Mouse (Mus musculus) megakaryocyte, adult 5-6 weeks (primary cell): ENCODE data around the gene Gm17364. TPM values are rescaled to one million over a fixed set of nuclear protein-coding genes. Genes with fewer than 3 reads are reported as not detected.
"Not testable (repeated sequence)": the region's sequence is repeated elsewhere in the genome, so short reads cannot be mapped to it uniquely, and the experiment has no call there.

Experiments
- ATAC-seq: 2 replicates; pipeline ENCODE4 v1.8.0; 2016; ENCODE audit warnings: mild to moderate bottlenecking, inconsistent platforms; ENCODE audit not compliant: poor library complexity, severe bottlenecking
- total RNA-seq, 2 experiments: library from RNA; stranded (forward) in 1 of 2; stranded (reverse) in 1 of 2; fragments of 153-499, 151-499 nt in 1 of 2; fragments of 221-1000, 200-1000 nt in 1 of 2; gene quantifications; 2 replicates each; pipeline versions ENCODE4 v1.2.3 to v1.2.4; 2015 to 2017

The Gm17364 gene
- total RNA-seq, 2 experiments from 2014 or later: not detected

- no peak for ATAC-seq
These were observed 21.6 kb downstream of the Gm17364 start for GRCm38 (mm10) chr13:41252141-41252540.

DNA sequence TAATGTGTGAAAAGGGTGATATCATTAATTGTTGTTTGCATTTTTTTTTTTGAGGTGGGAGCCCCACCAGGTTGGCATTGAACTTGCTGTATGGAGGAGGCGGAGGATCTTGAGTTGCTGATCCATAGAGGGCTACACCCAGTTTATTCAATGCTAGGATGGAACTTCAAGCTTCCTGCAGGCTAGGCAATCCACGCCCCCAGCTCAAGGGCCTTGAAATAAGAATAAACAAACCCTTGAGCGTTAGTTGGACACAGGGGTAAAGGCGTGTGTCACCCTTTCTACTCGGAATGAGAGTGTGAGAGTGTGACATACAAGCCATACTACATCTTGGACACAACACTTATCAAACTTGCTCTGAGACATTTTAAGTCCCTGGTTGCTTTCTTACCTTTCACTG, 22.1 kb downstream of the Gm17364 start:
- ATAC-seq: no peak

GRCm38 (mm10) chr13:41251232-41251631, 22.5 kb downstream of the Gm17364 start:
- not testable (repeated sequence) for ATAC-seq

GRCm38 (mm10) chr13:41250318-41250981, 23.3 kb downstream of the Gm17364 start:
- peak; percentile 0; the same call in 1 of the 2 replicates for ATAC-seq

DNA sequence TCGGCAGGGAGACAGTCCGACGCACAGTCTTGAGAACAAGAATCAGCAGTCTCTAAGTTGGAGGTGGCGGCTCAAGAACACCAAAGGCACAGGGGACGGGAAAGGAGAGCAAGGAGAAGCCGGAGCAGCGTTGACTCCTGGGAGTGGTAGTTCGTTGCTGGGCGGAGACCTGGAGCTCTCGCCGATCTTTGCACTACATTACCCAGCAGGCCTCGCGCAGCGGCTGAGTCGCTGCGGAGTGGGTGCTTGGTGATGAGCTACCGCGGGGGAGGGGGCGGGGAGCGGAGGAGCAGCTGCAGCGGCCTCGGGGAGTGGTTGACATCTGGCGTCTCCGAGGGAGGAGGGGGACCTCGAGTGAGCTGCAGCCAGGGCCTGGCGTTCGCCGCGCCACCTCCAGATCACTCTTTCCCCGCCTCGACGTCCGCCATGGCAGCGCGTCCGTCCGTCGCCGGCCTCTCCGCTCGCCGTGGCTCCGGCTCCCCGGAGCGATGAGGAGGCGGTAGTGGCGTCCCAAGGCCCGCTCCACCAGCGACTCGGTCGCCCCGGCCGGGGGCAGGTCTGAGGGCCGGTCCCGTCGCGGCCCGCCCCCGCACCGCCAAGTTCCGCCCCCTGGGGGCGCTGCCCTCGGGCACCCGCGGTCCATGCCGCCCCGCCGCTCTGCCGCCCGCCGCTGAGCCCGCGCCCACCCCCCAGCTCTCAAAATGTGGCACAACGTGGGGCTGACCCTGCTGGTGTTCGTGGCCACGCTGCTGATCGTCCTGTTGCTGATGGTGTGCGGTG, 24.0 kb downstream of the Gm17364 start, which contains the start of gene Smim13:
TSS of gene Smim13 (plus strand) at position 307 of the 780 bp plus-strand sequence.
- peak; percentile 98 for ATAC-seq

DNA sequence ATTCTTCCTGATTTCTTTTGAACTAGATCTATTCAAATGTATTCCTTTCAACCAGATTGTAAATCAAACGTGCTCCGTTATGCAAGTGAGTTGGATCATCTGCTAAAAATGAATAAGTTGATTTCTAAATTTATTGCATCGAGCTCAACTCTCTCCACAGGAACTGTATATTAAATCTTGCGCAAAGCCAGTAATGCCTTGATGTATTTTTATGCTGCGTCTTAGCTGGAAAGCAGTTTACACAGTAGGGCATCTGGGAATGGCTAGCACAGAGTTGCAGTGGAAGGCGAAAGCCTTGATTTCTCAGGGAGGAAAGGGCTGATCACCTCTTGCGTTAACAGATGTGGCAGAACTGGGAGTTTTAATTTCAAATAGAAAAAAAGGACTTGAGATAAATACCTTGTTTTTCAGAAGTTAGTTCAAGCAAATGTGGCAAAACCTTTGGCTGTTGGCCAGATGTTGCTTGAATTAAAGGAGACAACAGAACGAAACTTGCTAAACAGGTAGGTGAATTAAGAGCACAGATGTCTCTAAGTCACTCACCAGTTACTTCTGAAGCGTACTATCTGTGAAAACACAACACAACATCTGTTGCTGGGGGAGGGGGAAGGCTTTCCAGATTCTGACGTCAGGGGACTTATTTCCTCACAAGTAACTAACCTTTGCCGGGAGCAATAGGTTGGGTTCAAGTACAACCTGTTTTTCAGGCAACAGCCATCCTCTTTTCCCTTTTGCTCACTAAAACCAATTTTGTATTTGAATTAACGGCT, 24.8 kb downstream of the Gm17364 start:
- ATAC-seq: peak; percentile 10

- no peak for ATAC-seq
These were observed 29.4 kb downstream of the Gm17364 start for GRCm38 (mm10) chr13:41244306-41244830.

DNA sequence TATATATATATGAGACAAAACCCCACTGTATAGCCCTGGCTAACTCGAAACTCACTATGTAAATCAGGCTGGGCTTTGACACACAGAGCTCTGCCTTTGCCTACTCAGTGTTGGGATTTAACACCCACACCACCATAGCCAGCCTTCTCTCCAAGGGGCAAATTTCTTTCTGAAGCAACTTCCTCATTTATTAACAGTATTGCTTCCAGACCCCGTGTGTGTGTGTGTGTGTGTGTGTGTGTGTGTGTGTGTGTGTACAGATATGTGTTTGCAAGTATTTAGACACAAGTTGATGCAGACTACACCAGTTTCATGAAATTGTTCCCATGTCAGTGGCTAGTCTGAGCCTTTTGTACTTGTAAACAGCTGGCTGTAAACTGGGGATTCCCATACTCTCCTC, 32.2 kb downstream of the Gm17364 start:
- ATAC-seq: no peak

GRCm38 (mm10) chr13:41238805-41239130, 35.0 kb downstream of the Gm17364 start:
- peak; percentile 77 for ATAC-seq

- no peak for ATAC-seq
These were observed 35.6 kb downstream of the Gm17364 start for GRCm38 (mm10) chr13:41238035-41238804.

- peak; percentile 35; the same call in 1 of the 2 replicates for ATAC-seq
These were observed 37.7 kb downstream of the Gm17364 start for GRCm38 (mm10) chr13:41235845-41236741.

DNA sequence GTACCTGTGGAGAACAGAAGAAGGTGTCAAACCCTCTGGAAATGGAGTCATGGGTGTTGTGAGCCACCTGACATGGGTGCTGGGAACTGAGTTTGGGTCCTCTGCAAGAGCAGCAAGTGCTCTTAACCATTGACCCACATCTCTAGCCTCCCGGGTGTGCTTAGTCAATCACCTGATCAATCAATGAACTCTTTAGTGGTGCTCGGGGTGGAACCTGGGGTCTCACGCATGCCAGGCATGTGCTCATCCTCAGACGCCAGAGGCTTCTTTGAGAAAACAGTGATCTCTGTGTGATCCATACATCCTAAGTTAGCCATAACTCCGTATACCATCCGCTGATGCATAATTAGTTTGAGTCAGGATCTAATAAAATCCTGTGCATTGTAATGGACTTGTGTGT, 38.6 kb downstream of the Gm17364 start:
- no peak for ATAC-seq

GRCm38 (mm10) chr13:41233241-41233640, 40.5 kb downstream of the Gm17364 start:
- ATAC-seq: no peak

DNA sequence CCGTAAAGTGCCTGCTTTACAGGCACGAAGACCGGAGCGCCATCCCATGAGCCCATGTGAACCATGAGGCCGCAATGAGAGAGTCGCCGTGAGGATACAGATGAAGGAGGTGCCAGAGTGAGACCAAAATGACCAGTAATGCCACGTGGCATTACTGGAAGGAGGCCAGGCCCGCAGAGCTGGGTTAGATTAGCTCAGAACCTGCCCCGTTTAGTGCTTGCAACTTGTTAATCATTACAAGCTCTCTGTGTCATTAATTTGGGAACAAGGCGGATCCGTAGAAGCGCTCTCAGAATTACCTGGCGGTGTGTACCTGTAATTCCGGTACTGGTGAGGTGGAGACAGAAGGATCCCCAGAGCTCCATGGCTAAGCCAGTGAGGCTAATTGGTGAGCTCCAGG, 41.6 kb downstream of the Gm17364 start:
- no peak for ATAC-seq

DNA sequence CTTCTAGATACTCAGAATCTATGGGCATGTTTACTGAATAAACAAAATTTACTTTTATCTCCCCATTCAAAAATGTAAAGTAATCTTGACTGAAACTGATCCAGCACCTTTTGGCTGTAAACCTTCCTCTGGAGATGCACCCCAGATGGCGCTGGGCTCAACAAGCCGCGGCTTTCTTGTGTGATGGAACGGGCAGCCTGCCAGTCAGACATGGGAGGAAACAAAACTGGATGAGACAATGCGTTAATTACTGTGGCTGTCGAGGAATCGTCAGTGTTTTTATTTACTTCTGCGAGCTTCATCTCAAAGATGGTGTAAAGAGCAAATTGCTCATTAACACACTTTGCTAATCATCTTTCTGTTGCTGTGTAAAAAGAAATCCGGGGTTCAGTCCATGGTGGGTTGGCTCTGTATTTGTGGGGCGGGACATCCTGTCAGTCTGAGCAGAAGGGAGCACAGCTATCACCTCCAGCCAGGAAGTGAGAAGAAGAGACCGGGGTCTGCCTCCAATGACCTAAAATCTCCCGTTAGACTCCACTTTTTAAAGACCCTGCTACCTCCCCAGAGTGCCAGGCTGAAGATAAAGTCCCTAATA, 42.3 kb downstream of the Gm17364 start:
- no peak for ATAC-seq

GRCm38 (mm10) chr13:41230256-41230655, 43.5 kb downstream of the Gm17364 start:
- ATAC-seq: peak; percentile 99

DNA sequence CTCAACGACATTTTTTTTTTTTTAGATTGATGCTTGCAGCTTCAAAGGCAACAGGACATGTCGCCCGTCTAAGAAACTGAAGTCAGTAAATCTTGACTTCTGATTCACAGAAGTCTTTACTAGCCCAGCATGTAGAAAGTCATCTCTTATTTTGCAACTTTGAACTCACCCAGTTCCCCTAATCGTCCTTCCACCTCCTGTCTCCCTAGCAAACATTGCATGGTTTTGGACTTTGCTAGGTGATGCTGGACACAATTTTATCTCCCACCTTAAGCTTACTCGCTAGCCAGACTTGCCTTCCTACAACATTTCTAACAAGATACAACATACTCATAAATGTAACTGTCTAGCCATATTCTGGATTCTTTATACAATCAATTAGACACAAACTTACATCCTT, 45.7 kb downstream of the Gm17364 start:
- ATAC-seq: no peak

GRCm38 (mm10) chr13:41226513-41226912, 47.3 kb downstream of the Gm17364 start:
- ATAC-seq: no peak
